Mouse (Mus musculus) C2C12 (cell line): ENCODE results near the gene Tnfrsf1a.

ENCODE experiments used
- CEBPB ChIP-seq: IDR thresholded peaks from one replicate; pipeline ENCODE4 v1.6.1; 2011; ENCODE audit warnings: low read depth, mild to moderate bottlenecking, control low read depth, moderate library complexity
- CTCF ChIP-seq: IDR thresholded peaks from one replicate; pipeline ENCODE4 v1.5.1; 2011; ENCODE audit not compliant: control insufficient read depth, insufficient read depth, insufficient read length
- MYOG ChIP-seq: IDR thresholded peaks from one replicate; pipeline ENCODE4 v1.6.1; 2011; ENCODE audit not compliant: control insufficient read depth, insufficient read length; ENCODE audit errors: extremely low read depth
- USF1 ChIP-seq: IDR thresholded peaks from one replicate; pipeline ENCODE4 v1.6.1; 2011; ENCODE audit warnings: low read depth, mild to moderate bottlenecking, control low read depth, moderate library complexity

GRCm38 (mm10) chr6:125352046-125352384, 2.9 kb downstream of the Tnfrsf1a start:
- TF ChIP-seq CTCF (no peak), CEBPB (no peak), MYOG (no peak), USF1 (no peak)
